Mouse (Mus musculus): Measurements from ENCODE around the gene Mars. TPM values are rescaled to one million over a fixed set of nuclear protein-coding genes. Genes with fewer than 3 reads are reported as not detected.
"Not testable (repeated sequence)": the region's sequence is repeated elsewhere in the genome, so short reads cannot be mapped to it uniquely, and the experiment has no call there.

Gene Mars
- polyA plus RNA-seq, 1 experiment from 2014 or later: 146 TPM

DNA sequence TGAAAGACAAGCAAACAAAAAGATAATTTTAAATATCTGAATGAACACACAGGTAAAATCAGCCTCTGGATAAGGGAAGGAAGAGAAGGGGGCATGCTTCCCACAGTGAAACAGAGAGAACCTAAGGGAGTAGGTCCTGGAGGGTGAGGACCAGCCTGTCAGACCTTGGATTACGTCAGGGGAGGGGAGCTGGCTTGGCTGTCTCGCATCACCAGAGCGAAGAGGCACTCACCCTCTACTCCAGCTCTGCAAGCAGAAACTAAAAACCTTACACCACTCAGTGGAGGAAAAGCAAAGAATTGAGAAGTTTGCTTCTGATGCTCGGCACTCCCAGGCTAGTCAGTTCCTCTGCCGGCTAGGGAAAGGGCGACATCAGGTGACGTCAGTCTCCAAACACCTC, 8.4 kb upstream of the Mars start:
- Histone ChIP-seq H3K4me2 (replicated peaks) (no peak overlapping the region), H3K36me3 (no peaks in the 10 kb centered on the region), H3K9ac (no peak overlapping the region; the same call in 1 of the 2 replicates), H3K27ac (no peak overlapping the region), H3K4me3 (no peak overlapping the region), H3K4me1 (no peaks in the 10 kb centered on the region), H3K27me3 (replicated peaks) (peaks cover 16% of the 10 kb centered on the region), H3K9me3 (no peaks in the 10 kb centered on the region)
- ATAC-seq (ENCODE audit: low FRiP score, low read depth): no peak
- 87% methylated on average over 7 of the region's 7 CpGs for WGBS

DNA sequence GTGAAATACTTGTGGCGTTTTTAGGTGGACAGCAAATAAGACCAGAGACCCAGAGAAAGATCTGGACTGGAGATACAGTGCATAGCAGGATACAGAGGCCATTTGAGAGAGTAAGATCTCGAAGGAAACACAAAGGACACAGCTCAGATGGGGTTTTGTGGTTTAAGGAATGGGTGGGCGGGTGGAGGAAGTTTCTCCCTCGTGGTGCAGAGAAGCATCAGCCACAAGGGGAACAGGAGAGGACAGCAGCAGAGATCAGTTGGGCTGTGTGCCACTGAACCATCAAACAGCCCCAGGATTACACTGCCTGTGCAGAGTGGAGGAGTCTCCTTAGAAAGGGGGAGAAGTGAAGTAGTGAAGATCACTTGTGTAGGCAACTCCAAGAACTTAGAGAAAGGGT, 6.4 kb upstream of the Mars start:
- Histone ChIP-seq H3K4me3 (no peak overlapping the region), H3K27me3 (replicated peaks) (no peaks in the 10 kb centered on the region), H3K4me2 (replicated peaks) (no peak overlapping the region), H3K4me1 (no peaks in the 10 kb centered on the region), H3K9ac (no peak overlapping the region), H3K27ac (no peak overlapping the region), H3K36me3 (no peaks in the 10 kb centered on the region), H3K9me3 (no peaks in the 10 kb centered on the region)
- WGBS: 51% methylated on average over 4 of the region's 4 CpGs
- ATAC-seq (ENCODE audit: low FRiP score, low read depth): no peak

DNA sequence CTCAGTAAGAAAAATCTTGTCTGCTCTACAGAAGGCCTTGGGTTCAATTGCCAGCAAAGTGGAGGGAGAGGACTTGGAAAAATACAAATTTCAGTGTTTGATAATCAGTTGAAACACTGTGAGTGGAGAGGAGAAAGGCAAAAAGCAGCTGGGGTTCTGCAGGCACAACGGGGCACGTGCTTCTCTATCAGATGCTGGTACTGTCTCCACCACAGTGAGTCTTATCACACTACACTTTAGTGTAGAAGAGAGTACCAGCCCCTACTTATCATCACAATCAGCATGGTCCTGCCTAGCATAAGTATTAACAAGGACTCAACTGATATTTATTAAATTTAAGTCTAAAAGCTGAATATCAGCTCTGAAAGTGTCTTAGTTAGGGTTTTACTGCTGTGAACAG, 5.7 kb upstream of the Mars start:
- H3K27me3 ChIP-seq (replicated peaks): no peaks in the 10 kb centered on the region
- no peaks in the 10 kb centered on the region for H3K36me3 ChIP-seq
- no peaks in the 10 kb centered on the region for H3K4me1 ChIP-seq
- no peak overlapping the region for H3K9ac ChIP-seq
- H3K4me2 ChIP-seq (replicated peaks): no peak overlapping the region
- WGBS: 84% methylated on average over 2 of the region's 2 CpGs
- no peak overlapping the region for H3K4me3 ChIP-seq
- ATAC-seq (ENCODE audit: low FRiP score, low read depth): no peak
- H3K9me3 ChIP-seq: no peaks in the 10 kb centered on the region
- H3K27ac ChIP-seq: no peak overlapping the region

DNA sequence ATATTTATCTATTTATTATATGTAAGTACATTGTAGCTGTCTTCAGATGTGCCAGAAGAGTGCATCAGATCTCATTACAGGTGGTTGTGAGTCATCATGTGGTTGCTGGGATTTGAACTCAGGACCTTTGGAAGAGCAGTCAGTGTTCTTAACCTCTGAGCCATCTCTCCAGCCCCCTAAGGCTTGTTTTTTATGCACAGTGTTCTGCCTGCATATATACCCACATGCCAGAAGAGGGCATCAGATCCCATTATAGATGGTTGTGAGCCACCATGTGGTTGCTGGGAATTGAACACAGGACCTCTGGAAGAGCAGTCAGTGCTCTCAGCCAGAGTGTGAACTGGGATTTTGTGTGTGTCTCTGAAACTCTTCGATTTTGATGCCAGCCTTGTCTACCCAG, 3.4 kb upstream of the Mars start:
- H3K4me2 ChIP-seq (replicated peaks); H3K27ac ChIP-seq; H3K4me3 ChIP-seq; H3K9me3 ChIP-seq; H3K36me3 ChIP-seq; ATAC-seq (ENCODE audit: low FRiP score, low read depth); H3K27me3 ChIP-seq (replicated peaks); H3K9ac ChIP-seq: not testable (repeated sequence)
- H3K4me1 ChIP-seq: peaks cover 11% of the 10 kb centered on the region
- 79% methylated on average over 1 of the region's 1 CpGs for WGBS

DNA sequence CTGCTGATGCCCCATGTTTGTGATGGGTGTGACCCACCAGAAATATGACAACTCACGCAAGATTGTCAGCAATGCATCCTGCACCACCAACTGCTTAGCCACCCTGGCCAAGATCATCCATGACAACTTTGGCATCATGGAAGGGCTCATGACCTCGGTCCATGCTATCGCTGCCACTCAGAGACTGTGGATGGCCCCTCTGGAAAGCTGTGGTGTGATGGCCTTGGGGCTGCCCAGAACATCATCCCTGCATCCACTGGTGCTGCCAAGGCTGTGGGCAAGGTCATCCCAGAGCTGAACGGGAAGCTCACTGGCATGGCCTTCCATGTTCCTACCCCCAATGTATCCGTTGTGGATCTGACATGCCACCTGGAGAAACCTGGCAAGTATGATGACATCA, 1.9 kb upstream of the Mars start:
- not testable (repeated sequence) for H3K27ac ChIP-seq; H3K4me2 ChIP-seq (replicated peaks); H3K9ac ChIP-seq; H3K9me3 ChIP-seq; ATAC-seq (ENCODE audit: low FRiP score, low read depth); H3K27me3 ChIP-seq (replicated peaks); H3K4me3 ChIP-seq; H3K36me3 ChIP-seq
- WGBS: 91% methylated on average over 5 of the region's 5 CpGs
- peaks cover 11% of the 10 kb centered on the region for H3K4me1 ChIP-seq

DNA sequence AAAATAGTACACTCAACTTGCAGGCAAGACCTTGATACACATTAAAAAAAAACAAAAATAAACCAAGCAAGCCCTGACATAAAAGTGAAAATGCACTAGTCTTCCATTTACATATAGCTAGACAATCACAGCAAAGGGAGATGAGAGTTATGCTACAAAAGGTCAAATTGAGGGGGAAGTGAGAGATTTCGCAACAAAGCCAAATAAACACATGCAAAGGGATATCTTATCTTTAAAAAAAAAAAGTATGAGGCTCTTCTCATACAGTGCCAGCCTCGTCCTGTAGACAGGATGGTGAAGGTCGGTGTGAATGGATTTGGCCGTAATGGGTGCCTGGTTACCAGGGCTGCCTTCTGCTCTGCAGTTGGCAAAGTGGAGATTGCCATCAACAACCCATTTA, 1.3 kb upstream of the Mars start:
- ATAC-seq (ENCODE audit: low FRiP score, low read depth): no peak
- no peak overlapping the region for H3K4me2 ChIP-seq (replicated peaks)
- WGBS: 89% methylated on average over 4 of the region's 4 CpGs
- no peak overlapping the region for H3K9ac ChIP-seq
- H3K9me3 ChIP-seq: no peaks in the 10 kb centered on the region
- no peaks in the 10 kb centered on the region for H3K27me3 ChIP-seq (replicated peaks)
- no peak overlapping the region for H3K4me3 ChIP-seq
- H3K4me1 ChIP-seq: peaks cover 11% of the 10 kb centered on the region
- peaks cover 15% of the 10 kb centered on the region for H3K36me3 ChIP-seq
- no peak overlapping the region for H3K27ac ChIP-seq

DNA sequence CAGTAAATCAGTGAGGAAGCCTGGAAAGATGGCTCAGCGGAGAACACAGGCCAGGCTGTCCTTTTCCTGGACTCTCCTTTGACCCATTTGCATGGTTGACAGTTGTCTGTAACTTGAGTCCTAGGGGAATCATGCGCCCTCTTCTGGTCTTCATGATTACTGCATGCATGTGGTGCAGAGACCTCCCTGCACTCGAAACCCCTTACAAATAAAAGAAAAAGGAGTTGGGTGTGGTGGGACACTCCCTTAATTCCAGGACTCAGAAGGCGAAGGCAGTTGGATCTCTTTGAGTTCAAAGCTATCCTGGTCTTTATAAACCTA, 730 bp upstream of the Mars start:
- Histone ChIP-seq H3K9ac (peak overlapping the region; percentile 42; the same call in 1 of the 2 replicates), H3K36me3 (peaks cover 21% of the 10 kb centered on the region), H3K4me2 (replicated peaks) (peak overlapping the region; percentile 85), H3K9me3 (no peaks in the 10 kb centered on the region), H3K4me3 (peak overlapping the region; percentile 79), H3K27me3 (replicated peaks) (no peaks in the 10 kb centered on the region), H3K27ac (no peak overlapping the region), H3K4me1 (peaks cover 11% of the 10 kb centered on the region)
- WGBS: 2% methylated on average over 4 of the region's 4 CpGs
- ATAC-seq (ENCODE audit: low FRiP score, low read depth): peak; percentile 69

DNA sequence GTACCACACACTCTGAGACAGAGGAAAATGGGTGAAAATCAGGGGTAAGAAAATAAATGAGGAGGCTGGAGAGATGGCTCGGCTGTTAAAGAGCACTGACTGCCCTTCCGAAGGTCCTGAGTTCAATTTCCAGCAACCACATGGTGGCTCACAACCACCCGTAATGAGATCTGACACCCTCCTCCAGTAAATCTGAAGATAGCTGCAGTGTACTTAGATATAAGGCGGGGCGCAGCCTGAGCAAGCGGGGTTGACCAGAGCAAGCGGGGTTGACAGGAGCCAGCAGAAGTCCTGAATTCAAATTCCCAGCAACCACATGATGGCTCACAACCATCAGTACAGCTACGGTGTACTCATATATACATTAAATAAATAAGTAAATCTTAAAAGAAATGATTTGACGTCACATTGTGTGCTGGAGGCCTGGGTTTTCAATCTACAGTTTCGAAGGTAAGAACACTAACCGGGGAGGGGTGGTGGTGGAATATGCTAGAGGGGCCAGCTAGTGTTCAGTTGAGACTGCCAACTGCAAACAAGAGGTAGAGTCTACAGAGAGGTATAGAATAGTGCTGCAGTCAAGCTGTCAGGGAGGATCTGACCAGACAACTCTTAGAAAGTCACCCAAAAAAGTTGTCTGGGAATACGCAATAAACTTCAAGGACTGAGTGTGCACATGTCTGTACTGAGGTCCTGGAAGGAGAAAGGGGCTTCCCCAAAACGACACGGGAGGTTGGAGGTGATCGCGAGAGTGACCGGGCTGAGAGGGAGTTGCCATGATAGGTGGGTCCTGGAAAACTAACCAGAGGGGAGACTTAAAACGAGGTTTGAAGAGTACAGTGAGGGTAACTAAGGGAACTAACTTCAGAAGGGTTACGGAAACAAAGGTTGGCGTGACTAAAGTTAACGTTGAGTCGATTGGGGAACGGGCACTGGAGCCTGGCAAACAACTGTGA, 787 bp downstream of the Mars start:
- peak; percentile 56 for ATAC-seq (ENCODE audit: low FRiP score, low read depth)
- no peaks in the 10 kb centered on the region for H3K27me3 ChIP-seq (replicated peaks)
- peak overlapping the region; percentile 85 for H3K4me2 ChIP-seq (replicated peaks)
- no peaks in the 10 kb centered on the region for H3K9me3 ChIP-seq
- H3K36me3 ChIP-seq: peaks cover 36% of the 10 kb centered on the region
- H3K4me1 ChIP-seq: peaks cover 11% of the 10 kb centered on the region
- H3K27ac ChIP-seq: no peak overlapping the region
- 38% methylated on average over 23 of the region's 23 CpGs for WGBS
- H3K9ac ChIP-seq: peak overlapping the region; percentile 82
- H3K4me3 ChIP-seq: peak overlapping the region; percentile 79

DNA sequence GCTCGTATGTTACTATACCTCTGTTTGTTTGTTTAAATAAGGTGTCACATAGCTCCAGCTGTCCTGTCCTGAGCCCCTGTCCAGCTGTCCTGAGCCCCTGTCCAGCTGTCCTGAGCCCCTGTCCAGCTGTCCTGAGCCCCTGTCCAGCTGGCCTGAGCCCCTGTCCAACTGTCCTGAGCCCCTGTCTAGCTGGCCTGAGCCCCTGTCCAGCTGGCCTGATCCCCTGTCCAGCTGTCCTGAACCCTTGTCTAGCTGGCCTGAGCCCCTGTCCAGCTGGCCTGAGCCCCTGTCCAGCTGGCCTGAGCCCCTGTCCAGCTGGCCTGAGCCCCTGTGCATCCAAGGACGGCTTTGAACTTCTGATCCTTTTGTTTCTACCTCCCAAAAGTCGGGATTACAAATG, 2.4 kb downstream of the Mars start:
- not testable (repeated sequence) for H3K9ac ChIP-seq; H3K4me3 ChIP-seq; H3K27ac ChIP-seq; H3K27me3 ChIP-seq (replicated peaks); H3K4me2 ChIP-seq (replicated peaks); ATAC-seq (ENCODE audit: low FRiP score, low read depth); H3K9me3 ChIP-seq
- Histone ChIP-seq H3K4me1 (peaks cover 11% of the 10 kb centered on the region), H3K36me3 (peaks cover 52% of the 10 kb centered on the region)
- 89% methylated on average over 3 of the region's 3 CpGs for WGBS

DNA sequence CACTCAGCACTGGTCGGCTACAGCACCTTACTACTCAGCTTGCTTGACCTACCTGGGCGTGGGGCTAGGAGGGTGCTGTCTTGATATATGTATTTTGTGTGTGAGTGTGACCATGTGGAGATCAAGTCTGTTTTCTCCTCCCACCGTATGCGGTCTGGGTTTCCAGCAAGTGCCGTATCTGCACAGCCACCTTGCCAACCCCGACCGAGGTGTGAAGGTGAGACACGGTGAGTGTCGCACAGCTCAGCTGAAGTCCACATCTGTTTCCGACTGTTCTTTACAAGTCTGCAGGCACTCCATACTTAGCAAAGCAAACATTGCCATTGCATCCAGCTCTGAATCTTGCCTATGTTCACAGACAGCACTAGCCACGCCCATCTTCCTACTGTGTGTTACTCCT, 8.4 kb downstream of the Mars start:
- peaks cover 92% of the 10 kb centered on the region for H3K36me3 ChIP-seq

DNA sequence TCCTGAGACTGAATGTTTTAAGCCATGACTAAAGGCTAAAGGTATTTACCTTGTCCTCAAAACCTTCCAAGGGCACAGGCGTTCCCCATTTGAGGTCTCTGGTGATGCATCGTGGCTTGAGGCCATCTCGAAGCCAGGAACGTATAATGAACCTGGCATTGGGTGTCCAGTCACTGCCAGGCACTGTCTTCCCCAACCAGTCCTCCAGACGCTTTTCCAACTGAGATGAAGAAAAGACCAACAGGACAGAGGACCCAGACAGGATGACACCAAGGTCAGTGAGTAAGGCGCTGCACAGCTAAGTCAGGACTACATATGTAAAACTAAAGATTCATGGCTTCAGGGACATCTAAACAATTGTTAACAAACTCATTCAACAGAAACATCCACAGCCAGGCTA, 11.2 kb downstream of the Mars start:
- Histone ChIP-seq H3K27ac (no peak overlapping the region), H3K36me3 (peaks cover 92% of the 10 kb centered on the region), H3K27me3 (replicated peaks) (no peaks in the 10 kb centered on the region), H3K4me2 (replicated peaks) (no peak overlapping the region), H3K9ac (no peak overlapping the region), H3K4me3 (no peak overlapping the region), H3K9me3 (no peaks in the 10 kb centered on the region), H3K4me1 (no peaks in the 10 kb centered on the region)
- WGBS: 93% methylated on average over 6 of the region's 6 CpGs
- no peak for ATAC-seq (ENCODE audit: low FRiP score, low read depth)

More for the DNA sequence above, 8.4 kb downstream of the Mars start:
- Histone ChIP-seq H3K9ac (no peak overlapping the region), H3K4me2 (replicated peaks) (no peak overlapping the region), H3K4me3 (no peak overlapping the region), H3K27ac (no peak overlapping the region), H3K27me3 (replicated peaks) (no peaks in the 10 kb centered on the region), H3K4me1 (no peaks in the 10 kb centered on the region), H3K9me3 (no peaks in the 10 kb centered on the region)
- ATAC-seq (ENCODE audit: low FRiP score, low read depth): no peak
- 95% methylated on average over 11 of the region's 11 CpGs for WGBS

DNA sequence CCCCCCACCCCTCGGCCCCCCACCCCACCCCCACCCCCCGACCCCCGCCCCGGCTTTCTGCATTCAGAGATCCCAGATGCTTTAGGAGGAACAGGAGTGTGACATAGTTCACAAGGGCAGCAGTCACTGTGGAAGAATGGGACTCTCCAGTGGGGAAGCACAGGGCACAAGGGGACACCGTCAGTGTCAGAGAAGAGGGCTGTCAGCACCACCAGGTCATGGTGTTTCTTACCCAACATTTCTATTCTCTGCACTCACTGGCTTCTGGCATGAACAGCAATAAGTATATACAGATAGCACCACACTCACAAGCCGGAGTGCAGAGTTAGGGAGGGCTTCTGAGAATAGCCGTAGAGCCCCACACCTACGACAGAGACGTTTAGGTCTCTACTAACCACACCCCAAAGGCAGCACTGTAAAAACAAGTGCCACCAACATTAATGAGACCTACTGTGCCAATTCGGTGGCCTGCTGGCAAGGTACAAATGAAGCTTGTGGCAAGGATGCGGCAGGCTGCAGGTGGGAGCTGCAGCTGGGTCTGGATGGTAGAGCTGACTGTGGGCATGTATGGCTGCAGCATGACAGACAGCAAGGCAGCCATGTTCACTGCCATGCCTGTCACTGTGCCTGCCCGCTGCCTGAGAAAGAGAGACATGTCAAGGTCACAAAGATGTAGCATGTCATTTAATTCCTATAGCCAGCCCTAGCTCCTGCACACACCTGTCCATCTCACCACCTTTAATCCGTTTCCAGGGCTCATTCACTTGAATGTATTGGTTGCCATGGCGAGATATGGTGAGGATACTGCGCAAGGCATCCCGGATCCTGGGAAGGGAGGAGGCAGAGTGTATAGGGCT, 14.3 kb downstream of the Mars start:
- H3K9ac ChIP-seq: no peak overlapping the region
- H3K27me3 ChIP-seq (replicated peaks): no peaks in the 10 kb centered on the region
- H3K9me3 ChIP-seq: no peaks in the 10 kb centered on the region
- H3K4me2 ChIP-seq (replicated peaks): no peak overlapping the region
- H3K36me3 ChIP-seq: peaks cover 82% of the 10 kb centered on the region
- H3K4me3 ChIP-seq: no peak overlapping the region
- ATAC-seq (ENCODE audit: low FRiP score, low read depth): no peak
- WGBS: 95% methylated on average over 16 of the region's 16 CpGs
- H3K4me1 ChIP-seq: peaks cover 8% of the 10 kb centered on the region; the same call in 1 of the 2 replicates
- H3K27ac ChIP-seq: no peak overlapping the region
